Mouse (Mus musculus) midbrain, embryonic 10.5 days (tissue): ENCODE data around the gene Zcchc2. TPM values are rescaled to one million over a fixed set of nuclear protein-coding genes. Genes with fewer than 3 reads are reported as not detected.

Experiments used
- DNase-seq: peaks from one replicate; pipeline ENCODE4 v3.0.0-alpha.2; 2017; ENCODE audit warnings: low spot score
- H3K27ac ChIP-seq: fragments of 300-500 bp; sonication (generic); replicated peaks from 2 replicates; pipeline ENCODE4 v1.5.1; 2016; ENCODE audit warnings: mild to moderate bottlenecking
- H3K27me3 ChIP-seq: fragments of 300-500 bp; sonication (generic); 2 replicates; pipeline ENCODE4 v1.6.1; 2016; ENCODE audit warnings: low read depth, mild to moderate bottlenecking; ENCODE audit not compliant: poor library complexity, severe bottlenecking
- H3K36me3 ChIP-seq: fragments of 300-500 bp; sonication (generic); 2 replicates; pipeline ENCODE4 v1.6.1; 2016; ENCODE audit warnings: mild to moderate bottlenecking, moderate library complexity
- H3K4me1 ChIP-seq: fragments of 300-500 bp; sonication (generic); 2 replicates; pipeline ENCODE4 v1.6.1; 2016
- H3K4me3 ChIP-seq: fragments of 300-500 bp; sonication (generic); 2 replicates; pipeline ENCODE4 v1.5.1; 2016; ENCODE audit warnings: mild to moderate bottlenecking, moderate library complexity
- H3K9me3 ChIP-seq: fragments of 300-500 bp; sonication (generic); replicated peaks from 2 replicates; pipeline ENCODE4 v1.6.1; 2016; ENCODE audit warnings: mild to moderate bottlenecking
- WGBS: fragments of 180-500 bp; shearing (Covaris S2); methylation state at CpG from one replicate; pipeline ENCODE4 v1.1.7; 2016; 5-methylcytosine and 5-hydroxymethylcytosine counted together
- polyA plus RNA-seq: library from polyadenylated mRNA; unstranded; fragments of >200 nt; fragmentation: Nextera tagmentation; extraction: Ambion mirVana; gene quantifications from 2 replicates; pipeline ENCODE4 v1.2.1, GENCODE M21; 2016

Zcchc2 gene
- polyA plus RNA-seq, 1 experiment from 2014 or later = 1.7 TPM

DNA sequence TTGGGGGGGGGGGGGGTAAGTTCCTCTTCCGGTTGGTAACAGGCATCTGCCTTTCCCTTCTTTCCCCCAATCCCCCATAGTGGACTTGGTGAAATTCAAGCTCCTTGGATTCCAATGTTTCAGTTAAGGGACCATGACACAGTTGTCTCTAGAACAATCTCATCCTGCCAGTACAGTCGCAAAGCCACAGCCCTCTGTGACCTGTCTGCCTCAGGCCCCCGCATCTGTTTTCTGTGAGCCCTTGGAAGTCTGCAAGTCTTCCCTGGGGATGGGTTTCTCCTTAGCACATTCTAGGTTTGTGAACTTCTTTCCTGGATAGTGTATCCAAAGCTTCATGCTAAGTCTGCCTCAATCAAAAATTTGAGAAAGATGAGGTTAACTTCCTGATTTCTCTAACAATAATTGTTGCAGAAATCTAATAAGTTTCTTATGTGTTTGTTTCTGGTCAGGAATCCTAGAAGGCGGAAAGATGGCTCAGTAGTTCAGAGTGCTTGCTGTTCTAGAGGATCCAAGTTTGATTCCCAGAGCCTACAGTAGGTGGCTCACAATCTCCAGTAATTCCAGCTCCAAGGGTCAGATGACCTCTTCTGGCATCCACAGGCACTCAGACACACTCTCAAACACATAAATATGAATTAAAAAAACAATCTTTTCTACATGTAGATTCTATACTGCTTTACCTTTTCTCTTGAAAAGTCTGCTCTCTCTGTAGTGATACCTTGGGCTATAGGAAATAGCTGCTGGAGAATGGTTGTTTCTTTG is 69.5 kb downstream of the Zcchc2 start:
- H3K9me3 ChIP-seq = no peaks in the 10 kb centered on the region
- H3K4me1 ChIP-seq = peaks cover 13% of the 10 kb centered on the region
- H3K27me3 ChIP-seq = no peaks in the 10 kb centered on the region
- H3K36me3 ChIP-seq = no peaks in the 10 kb centered on the region
- no peak for DNase-seq
- H3K4me3 ChIP-seq = no peak overlapping the region
- no peak overlapping the region for H3K27ac ChIP-seq
- WGBS = 87% methylated on average over 4 of the region's 4 CpGs

DNA sequence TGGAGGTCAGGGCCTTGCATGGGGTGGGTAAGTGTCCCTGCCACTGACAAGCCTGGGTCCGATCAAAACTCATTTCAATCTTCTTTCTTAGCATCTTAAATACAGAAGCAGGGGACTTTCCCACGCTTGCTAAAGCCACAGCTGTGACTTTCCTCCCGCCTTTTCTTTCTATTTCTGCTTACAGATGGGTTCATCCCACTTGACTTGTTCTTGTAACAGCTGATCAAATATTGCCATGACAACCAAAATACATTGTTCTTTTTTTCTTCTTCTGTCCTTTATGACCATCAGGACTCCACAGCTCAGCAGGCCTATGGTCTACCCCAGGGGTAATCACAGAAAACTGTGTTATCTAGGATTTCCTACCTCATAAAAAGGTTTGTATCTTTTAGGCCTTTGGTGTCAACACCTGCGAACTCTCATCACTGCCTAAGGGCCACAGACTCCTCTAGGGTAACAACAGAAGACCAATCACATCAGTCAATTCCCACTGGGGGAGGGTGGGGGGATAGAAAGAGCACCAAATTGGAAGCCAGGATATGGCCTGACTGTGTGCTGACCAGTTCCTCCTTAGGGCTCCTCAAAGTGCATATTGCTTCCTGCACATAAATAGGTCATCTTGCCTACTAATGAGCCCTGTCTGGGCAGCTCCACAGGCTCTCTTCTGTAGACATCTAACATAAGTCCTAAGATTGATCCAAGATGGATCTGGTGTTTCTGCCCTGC is 71.1 kb downstream of the Zcchc2 start:
- DNase-seq = peak; percentile 11
- no peak overlapping the region for H3K4me3 ChIP-seq
- 79% methylated on average over 4 of the region's 4 CpGs for WGBS
- H3K36me3 ChIP-seq = no peaks in the 10 kb centered on the region
- H3K27ac ChIP-seq = peak overlapping the region; percentile 33; the same call in 1 of the 2 replicates
- H3K27me3 ChIP-seq = no peaks in the 10 kb centered on the region
- peaks cover 21% of the 10 kb centered on the region for H3K4me1 ChIP-seq
- H3K9me3 ChIP-seq = no peaks in the 10 kb centered on the region

DNA sequence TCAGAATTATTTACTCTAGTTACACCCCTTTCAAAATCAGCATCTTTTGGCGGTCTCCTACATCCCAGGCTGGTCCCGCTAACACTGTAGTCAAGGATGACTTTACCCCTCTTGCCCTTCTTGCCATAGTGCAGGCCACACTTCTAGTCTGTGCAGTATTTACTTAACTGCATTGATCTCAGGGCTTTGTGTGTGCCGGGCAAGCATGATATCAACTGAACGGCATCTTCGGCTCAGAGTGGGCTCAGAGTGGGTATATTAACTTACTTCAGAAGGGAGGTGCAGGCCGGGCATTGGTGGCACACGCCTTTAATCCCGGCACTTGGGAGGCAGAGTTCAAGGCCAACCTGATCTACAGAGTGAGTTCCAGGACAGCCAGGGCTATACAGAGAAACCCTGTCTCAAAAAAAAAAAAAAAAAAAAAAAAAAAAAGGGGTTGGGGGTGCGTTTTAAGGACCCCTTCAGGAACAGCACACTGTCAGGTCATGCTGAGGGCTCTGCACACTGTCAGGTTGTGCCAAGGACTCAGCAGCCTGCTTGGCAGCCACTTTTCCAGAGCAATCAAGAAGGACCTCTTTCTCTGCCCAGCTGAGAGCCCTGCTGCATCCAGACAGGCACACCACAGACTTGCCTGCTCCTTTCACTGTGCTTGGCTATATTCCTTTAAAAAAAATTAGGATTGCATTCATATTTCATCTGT is 72.8 kb downstream of the Zcchc2 start:
- H3K27ac ChIP-seq = no peak overlapping the region
- 90% methylated on average over 9 of the region's 9 CpGs for WGBS
- H3K4me1 ChIP-seq = peaks cover 21% of the 10 kb centered on the region
- no peak overlapping the region for H3K4me3 ChIP-seq
- H3K27me3 ChIP-seq = no peaks in the 10 kb centered on the region
- DNase-seq = peak; percentile 9
- no peaks in the 10 kb centered on the region for H3K9me3 ChIP-seq
- H3K36me3 ChIP-seq = no peaks in the 10 kb centered on the region

DNA sequence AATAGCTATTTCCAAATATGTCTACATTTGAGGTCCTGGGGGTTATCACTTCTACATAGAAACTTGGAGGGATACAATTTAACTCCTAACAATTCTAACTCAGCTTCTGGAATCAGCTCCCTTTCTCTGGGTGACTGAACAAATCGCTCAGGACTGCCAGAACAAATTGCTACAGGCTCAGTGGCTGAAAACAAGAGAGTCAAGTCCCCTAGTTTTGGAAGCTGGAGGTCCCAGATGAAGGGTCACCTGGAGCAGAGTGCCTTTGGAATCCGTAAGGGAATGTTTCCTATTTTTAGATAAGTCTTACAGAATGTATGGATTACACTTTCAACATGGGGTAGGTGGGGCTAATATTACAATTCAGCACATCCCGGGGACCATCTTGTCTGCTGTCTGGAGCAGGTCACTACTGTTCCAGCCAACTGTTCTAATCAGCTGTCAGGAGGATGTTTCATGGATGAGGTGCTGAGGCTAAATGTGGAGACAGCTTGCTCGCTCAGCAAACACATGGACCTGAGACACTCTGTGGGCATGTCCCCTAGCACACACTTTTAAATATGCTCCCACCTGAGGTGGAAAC is 73.5 kb downstream of the Zcchc2 start:
- peak; percentile 6 for DNase-seq
- Histone ChIP-seq H3K4me3 (no peak overlapping the region), H3K27ac (no peak overlapping the region), H3K36me3 (no peaks in the 10 kb centered on the region), H3K9me3 (no peaks in the 10 kb centered on the region), H3K27me3 (no peaks in the 10 kb centered on the region), H3K4me1 (peaks cover 21% of the 10 kb centered on the region)
- 83% methylated on average over 4 of the region's 4 CpGs for WGBS

DNA sequence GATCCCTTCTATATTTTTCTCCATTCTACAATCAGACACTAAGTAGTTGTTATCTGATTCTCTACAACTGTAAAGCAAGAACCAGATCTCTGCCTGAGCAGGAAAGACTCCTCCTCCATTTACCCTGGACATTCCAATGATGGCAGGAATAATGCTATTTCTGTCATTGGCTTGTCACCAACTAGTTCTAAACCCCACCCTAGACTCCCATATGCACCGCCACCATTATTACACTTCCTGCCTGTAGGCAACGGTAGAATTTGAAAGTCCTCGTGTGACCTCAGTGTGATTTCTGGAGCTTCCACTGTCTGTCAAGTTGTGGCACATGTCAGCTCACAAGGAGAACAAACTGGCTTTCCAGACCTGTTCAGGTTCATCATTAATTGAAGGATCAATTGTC is 74.1 kb downstream of the Zcchc2 start:
- no peak overlapping the region for H3K27ac ChIP-seq
- no peaks in the 10 kb centered on the region for H3K9me3 ChIP-seq
- H3K4me3 ChIP-seq = no peak overlapping the region
- H3K27me3 ChIP-seq = no peaks in the 10 kb centered on the region
- DNase-seq = no peak
- H3K36me3 ChIP-seq = no peaks in the 10 kb centered on the region
- 90% methylated on average over 3 of the region's 3 CpGs for WGBS
- H3K4me1 ChIP-seq = peaks cover 21% of the 10 kb centered on the region

DNA sequence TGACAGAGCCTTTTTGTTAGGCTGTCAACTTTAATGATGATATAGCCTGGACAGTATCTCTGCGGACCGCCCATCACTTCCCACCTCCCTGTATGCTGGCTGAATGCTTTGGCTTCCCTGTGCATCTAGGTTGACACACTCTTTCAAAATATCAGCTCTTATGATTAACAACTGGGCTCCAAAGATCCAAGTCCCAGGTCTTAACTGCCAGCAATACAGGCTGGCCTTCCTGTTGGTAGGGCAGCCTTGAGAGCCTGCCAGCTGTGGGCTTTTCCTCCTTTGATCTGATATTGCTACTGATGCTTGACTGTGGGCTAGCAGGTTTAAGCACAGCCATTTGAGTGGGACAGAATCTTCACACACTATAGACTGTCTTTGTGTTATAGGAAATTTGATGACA is 74.5 kb downstream of the Zcchc2 start:
- no peaks in the 10 kb centered on the region for H3K36me3 ChIP-seq
- no peak overlapping the region for H3K4me3 ChIP-seq
- 97% methylated on average over 2 of the region's 2 CpGs for WGBS
- H3K27ac ChIP-seq = no peak overlapping the region
- no peaks in the 10 kb centered on the region for H3K9me3 ChIP-seq
- no peaks in the 10 kb centered on the region for H3K27me3 ChIP-seq
- peaks cover 21% of the 10 kb centered on the region for H3K4me1 ChIP-seq
- peak; percentile 9 for DNase-seq

DNA sequence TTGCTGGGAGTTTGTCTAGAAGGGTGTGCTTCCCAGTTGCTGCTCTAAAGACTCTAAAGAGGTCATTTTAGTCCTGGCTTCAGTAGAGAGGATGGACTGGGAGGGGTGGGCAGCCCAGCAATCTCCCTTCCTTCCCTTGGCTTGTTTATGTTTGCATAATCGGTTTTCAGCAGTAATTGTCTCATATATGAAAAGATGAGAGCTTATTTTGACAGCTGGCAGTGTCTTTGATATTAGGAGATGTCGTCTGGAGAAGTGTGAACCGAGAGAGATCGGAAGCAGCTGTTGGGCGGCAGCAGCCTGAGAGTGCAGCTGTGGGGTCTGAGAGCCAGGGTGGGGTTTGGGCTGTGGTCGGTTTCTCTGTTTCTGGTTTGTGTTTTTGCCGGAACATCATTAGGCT is 75.5 kb downstream of the Zcchc2 start:
- H3K4me1 ChIP-seq = peaks cover 21% of the 10 kb centered on the region
- no peaks in the 10 kb centered on the region for H3K36me3 ChIP-seq
- H3K4me3 ChIP-seq = no peak overlapping the region
- WGBS = 59% methylated on average over 7 of the region's 7 CpGs
- no peaks in the 10 kb centered on the region for H3K27me3 ChIP-seq
- no peaks in the 10 kb centered on the region for H3K9me3 ChIP-seq
- DNase-seq = peak; percentile 10
- H3K27ac ChIP-seq = no peak overlapping the region

DNA sequence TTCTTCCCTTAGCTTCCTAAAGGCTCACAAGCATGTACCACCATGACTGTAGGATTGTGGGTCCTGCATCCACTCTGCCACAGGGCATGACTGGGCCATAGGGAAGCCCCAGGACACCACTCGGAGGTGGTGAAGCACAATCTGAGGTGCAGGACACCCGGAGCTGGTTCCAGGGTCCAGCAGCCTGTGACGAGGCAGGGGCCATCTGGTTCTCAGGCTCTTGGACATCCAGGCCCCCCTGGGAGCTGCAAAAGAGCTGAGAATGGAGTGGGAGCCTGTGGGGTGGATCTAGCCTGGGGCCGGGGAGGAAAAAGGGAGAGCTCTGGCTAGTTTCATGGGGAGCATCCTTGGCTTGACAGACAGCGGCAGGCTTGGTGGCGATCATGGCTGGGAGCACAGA is 77.1 kb downstream of the Zcchc2 start:
- H3K27me3 ChIP-seq = no peaks in the 10 kb centered on the region
- H3K36me3 ChIP-seq = no peaks in the 10 kb centered on the region
- H3K9me3 ChIP-seq = no peaks in the 10 kb centered on the region
- DNase-seq = peak; percentile 7
- peaks cover 23% of the 10 kb centered on the region for H3K4me1 ChIP-seq
- peak overlapping the region; percentile 49 for H3K27ac ChIP-seq
- H3K4me3 ChIP-seq = no peak overlapping the region
- 85% methylated on average over 6 of the region's 6 CpGs for WGBS

DNA sequence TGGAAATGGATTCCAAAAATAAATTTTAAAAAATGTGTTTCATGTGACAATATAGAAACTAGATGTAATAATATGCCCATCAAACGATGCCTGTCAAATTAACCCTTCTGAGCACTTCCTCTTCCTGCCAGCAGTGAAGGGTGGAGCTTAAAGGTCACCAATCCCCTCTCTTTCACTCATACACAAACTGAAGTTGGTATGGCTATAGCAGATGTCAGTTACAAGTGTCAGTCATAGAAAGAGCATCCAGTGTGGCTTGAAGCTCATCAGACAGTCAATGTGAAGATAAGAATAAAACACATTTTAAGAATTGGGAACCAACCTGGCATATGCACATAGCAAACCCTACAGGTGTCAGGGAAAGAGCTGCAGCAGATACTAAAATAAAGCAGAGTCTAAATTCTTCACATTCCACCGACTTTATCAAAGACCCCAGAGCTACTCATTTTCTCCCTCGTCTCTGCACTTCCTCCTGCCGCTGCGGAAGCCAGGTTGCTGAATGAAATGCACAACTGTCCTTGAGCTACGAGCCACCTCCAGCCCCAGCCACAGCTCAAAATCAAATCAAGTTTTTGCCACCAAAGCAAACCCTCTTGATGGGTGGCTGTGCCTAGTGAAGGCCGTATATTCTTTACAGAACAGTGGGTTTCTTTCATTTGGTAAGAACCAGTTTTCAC is 79.8 kb downstream of the Zcchc2 start:
- WGBS = 81% methylated on average over 7 of the region's 7 CpGs
- H3K4me3 ChIP-seq = no peak overlapping the region
- peaks cover 23% of the 10 kb centered on the region for H3K4me1 ChIP-seq
- H3K9me3 ChIP-seq = no peaks in the 10 kb centered on the region
- no peaks in the 10 kb centered on the region for H3K36me3 ChIP-seq
- H3K27me3 ChIP-seq = no peaks in the 10 kb centered on the region; the same call in 1 of the 2 replicates
- H3K27ac ChIP-seq = no peak overlapping the region
- DNase-seq = no peak

DNA sequence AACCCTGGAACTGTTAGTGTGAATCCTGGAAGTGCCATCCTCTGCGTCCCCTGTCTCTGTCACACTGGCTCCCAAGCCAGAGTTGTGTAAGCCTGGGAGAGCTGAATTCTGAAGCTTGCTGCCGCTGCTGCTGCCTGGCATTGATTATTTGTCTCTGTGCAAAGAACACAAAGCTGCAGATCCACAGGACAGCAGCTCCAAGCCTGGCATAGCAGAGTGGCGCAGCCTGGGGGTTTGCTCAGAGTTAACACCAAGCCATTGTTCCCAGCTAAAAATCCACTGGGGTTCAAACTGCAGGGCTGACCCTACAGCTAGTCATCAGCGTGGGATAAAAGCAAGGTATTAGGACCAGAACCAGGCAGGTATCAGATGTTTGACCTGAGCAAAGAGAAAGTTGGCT is 80.6 kb downstream of the Zcchc2 start:
- Histone ChIP-seq H3K27ac (no peak overlapping the region), H3K27me3 (no peaks in the 10 kb centered on the region; the same call in 1 of the 2 replicates), H3K4me1 (peaks cover 15% of the 10 kb centered on the region), H3K36me3 (no peaks in the 10 kb centered on the region), H3K4me3 (no peak overlapping the region), H3K9me3 (no peaks in the 10 kb centered on the region)
- 59% methylated on average over 4 of the region's 4 CpGs for WGBS
- DNase-seq = peak; percentile 9

DNA sequence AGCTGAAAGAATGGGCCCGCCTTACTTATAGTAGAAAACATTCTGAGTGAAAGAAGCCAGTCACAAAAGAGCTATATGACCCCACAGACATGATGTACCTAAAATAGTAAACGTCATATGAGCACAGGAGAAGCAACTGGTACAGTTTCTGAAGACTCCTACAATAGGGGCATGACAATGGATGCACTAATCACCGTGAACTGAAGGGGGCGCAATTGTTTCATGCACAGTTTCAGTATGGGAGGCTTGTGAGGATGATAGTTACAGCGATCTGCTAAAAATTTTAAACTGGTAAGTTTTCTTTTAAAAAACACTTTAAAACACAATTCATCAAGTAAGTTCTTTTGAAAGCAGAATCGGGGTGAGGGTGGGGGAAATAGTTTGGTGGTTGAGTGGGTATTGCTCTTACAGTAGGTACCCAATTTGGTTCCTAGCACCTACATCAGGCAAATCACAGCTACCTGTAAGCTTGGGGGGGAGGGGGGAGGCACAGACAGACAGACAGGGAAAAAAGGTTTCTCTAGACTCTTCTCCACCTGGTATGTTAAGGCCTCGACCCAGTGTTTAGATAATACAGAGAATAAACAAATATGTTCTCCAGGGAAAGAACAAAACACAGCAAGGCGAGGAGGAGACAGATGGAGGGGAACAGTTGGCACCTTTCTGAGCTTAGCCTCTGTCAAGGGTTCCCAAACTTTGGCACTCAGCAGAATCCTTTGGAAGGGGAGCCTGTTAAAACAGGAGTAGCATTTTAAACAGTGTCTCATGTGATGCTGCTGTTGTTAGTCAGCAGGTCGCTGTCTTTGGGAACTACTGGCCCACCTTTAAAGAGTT is 81.2 kb downstream of the Zcchc2 start:
- Histone ChIP-seq H3K36me3 (no peaks in the 10 kb centered on the region), H3K27me3 (no peaks in the 10 kb centered on the region; the same call in 1 of the 2 replicates), H3K9me3 (no peaks in the 10 kb centered on the region), H3K27ac (peak overlapping the region; percentile 52), H3K4me1 (peaks cover 15% of the 10 kb centered on the region), H3K4me3 (peak overlapping the region; percentile 35)
- DNase-seq = peak; percentile 80
- 13% methylated on average over 9 of the region's 9 CpGs for WGBS
